Mouse (Mus musculus) midbrain, embryonic 16.5 days (tissue): ENCODE data around the gene Vamp9. TPM values are rescaled to one million over a fixed set of nuclear protein-coding genes. Genes with fewer than 3 reads are reported as not detected.

Experiments used
- ATAC-seq: fragments of 200-750 bp; cut with Nextera tagmentation; 2 replicates; pipeline ENCODE4 v1.8.0; 2017; ENCODE audit warnings: moderate TSS enrichment
- H3K27ac ChIP-seq: fragments of 300-500 bp; sonication (generic); 2 replicates; pipeline ENCODE4 v1.5.1; 2014; ENCODE audit warnings: mild to moderate bottlenecking, low read length, mixed read lengths
- H3K27me3 ChIP-seq: fragments of 300-500 bp; sonication (generic); 2 replicates; pipeline ENCODE4 v1.6.1; 2014; ENCODE audit warnings: low read depth, low read length, mixed read lengths; ENCODE audit not compliant: control insufficient read depth, insufficient read depth
- H3K36me3 ChIP-seq: fragments of 300-500 bp; sonication (generic); 2 replicates; pipeline ENCODE4 v1.6.1; 2014; ENCODE audit warnings: mild to moderate bottlenecking, low read length, moderate library complexity, mixed read lengths; ENCODE audit not compliant: control insufficient read depth, insufficient read depth
- H3K4me1 ChIP-seq: fragments of 300-500 bp; sonication (generic); 2 replicates; pipeline ENCODE4 v1.6.1; 2014; ENCODE audit warnings: mild to moderate bottlenecking, low read length, mixed read lengths; ENCODE audit not compliant: control insufficient read depth, insufficient read depth
- H3K4me2 ChIP-seq: fragments of 300-500 bp; sonication (generic); 2 replicates; pipeline ENCODE4 v1.6.1; 2014; ENCODE audit warnings: mild to moderate bottlenecking, low read length, mixed read lengths
- H3K4me3 ChIP-seq: fragments of 300-500 bp; sonication (generic); 2 replicates; pipeline ENCODE4 v1.5.1; 2014; ENCODE audit warnings: low read depth, mild to moderate bottlenecking, low read length, moderate library complexity, mixed read lengths
- H3K9ac ChIP-seq: fragments of 300-500 bp; sonication (generic); 2 replicates; pipeline ENCODE4 v1.6.1; 2014; ENCODE audit warnings: low read depth, low read length, mixed read lengths
- H3K9me3 ChIP-seq: fragments of 300-500 bp; sonication (generic); replicated peaks from 2 replicates; pipeline ENCODE4 v1.6.1; 2014; ENCODE audit warnings: mild to moderate bottlenecking, low read length, mixed read lengths; ENCODE audit not compliant: control insufficient read depth, poor library complexity, severe bottlenecking
- WGBS: fragments of 180-500 bp; shearing (Covaris S2); extraction: QIAGEN DNeasy Blood & Tissue Kit; methylation state at CpG from one replicate; pipeline ENCODE4 v1.1.7; 2014; 5-methylcytosine and 5-hydroxymethylcytosine counted together
- polyA plus RNA-seq: library from polyadenylated mRNA; unstranded; fragments of >200 nt; fragmentation: Nextera tagmentation; extraction: Ambion mirVana; gene quantifications from 2 replicates; pipeline ENCODE4 v1.2.1, GENCODE M21; 2015

Gene Vamp9
- polyA plus RNA-seq, 1 experiment from 2014 or later = 1.0 TPM

GRCm38 (mm10) chr5:99994166-99994565 lies 88.1 kb downstream of the Vamp9 start:
- Histone ChIP-seq H3K36me3 (no peaks in the 10 kb centered on the region), H3K4me1 (no peaks in the 10 kb centered on the region), H3K4me3 (no peak overlapping the region), H3K27me3 (no peaks in the 10 kb centered on the region), H3K4me2 (no peak overlapping the region), H3K9me3 (no peaks in the 10 kb centered on the region; the same call in 1 of the 2 replicates), H3K9ac (no peak overlapping the region), H3K27ac (no peak overlapping the region)
- 89% methylated on average over 3 of the region's 3 CpGs for WGBS
- no peak for ATAC-seq

- 92% methylated on average over 3 of the region's 3 CpGs for WGBS
- Histone ChIP-seq H3K9me3 (no peaks in the 10 kb centered on the region; the same call in 1 of the 2 replicates), H3K9ac (no peak overlapping the region)
Measured at GRCm38 (mm10) chr5:99994680-99995079, 88.6 kb downstream of the Vamp9 start.

GRCm38 (mm10) chr5:100000048-100000447 lies 94.0 kb downstream of the Vamp9 start:
- H3K4me1 ChIP-seq = no peaks in the 10 kb centered on the region
- H3K4me2 ChIP-seq = no peak overlapping the region
- H3K4me3 ChIP-seq = no peak overlapping the region
- H3K9me3 ChIP-seq = no peaks in the 10 kb centered on the region; the same call in 1 of the 2 replicates
- no peaks in the 10 kb centered on the region for H3K36me3 ChIP-seq
- H3K27me3 ChIP-seq = no peaks in the 10 kb centered on the region
- H3K9ac ChIP-seq = no peak overlapping the region
- 83% methylated on average over 7 of the region's 7 CpGs for WGBS
- H3K27ac ChIP-seq = no peak overlapping the region
- no peak for ATAC-seq

More at GRCm38 (mm10) chr5:99994680-99995079, 88.6 kb downstream of the Vamp9 start:
- H3K4me2 ChIP-seq = no peak overlapping the region
- H3K27me3 ChIP-seq = no peaks in the 10 kb centered on the region
- no peak for ATAC-seq
- H3K4me1 ChIP-seq = no peaks in the 10 kb centered on the region
- H3K4me3 ChIP-seq = no peak overlapping the region
- no peak overlapping the region for H3K27ac ChIP-seq
- H3K36me3 ChIP-seq = no peaks in the 10 kb centered on the region

GRCm38 (mm10) chr5:100000500-100000899 lies 94.4 kb downstream of the Vamp9 start:
- no peak for ATAC-seq
- Histone ChIP-seq H3K9ac (no peak overlapping the region), H3K4me1 (no peaks in the 10 kb centered on the region), H3K4me2 (no peak overlapping the region), H3K27me3 (no peaks in the 10 kb centered on the region), H3K36me3 (no peaks in the 10 kb centered on the region), H3K27ac (no peak overlapping the region), H3K9me3 (no peaks in the 10 kb centered on the region; the same call in 1 of the 2 replicates), H3K4me3 (no peak overlapping the region)
- 56% methylated on average over 6 of the region's 8 CpGs for WGBS

Other genes starting within 250 kb of the Vamp9 start
- gene Rasgef1b, start 177.2 kb upstream of the Vamp9 start, polyA plus RNA-seq = 59.7 and 69.0 TPM in 2 replicates
- gene Hnrnpd, start 72.7 kb downstream of the Vamp9 start, polyA plus RNA-seq = 96.2 and 121 TPM in 2 replicates
- gene 4930524J08Rik, start 72.8 kb downstream of the Vamp9 start, polyA plus RNA-seq = 2.2 and 2.5 TPM in 2 replicates
- gene Hnrnpdl, start 133.4 kb downstream of the Vamp9 start, polyA plus RNA-seq = 199 and 210 TPM in 2 replicates
- gene Enoph1, start 133.7 kb downstream of the Vamp9 start, polyA plus RNA-seq = 57.4 and 61.3 TPM in 2 replicates